Mouse (Mus musculus): Measurements from ENCODE around the gene Bad.

DNA sequence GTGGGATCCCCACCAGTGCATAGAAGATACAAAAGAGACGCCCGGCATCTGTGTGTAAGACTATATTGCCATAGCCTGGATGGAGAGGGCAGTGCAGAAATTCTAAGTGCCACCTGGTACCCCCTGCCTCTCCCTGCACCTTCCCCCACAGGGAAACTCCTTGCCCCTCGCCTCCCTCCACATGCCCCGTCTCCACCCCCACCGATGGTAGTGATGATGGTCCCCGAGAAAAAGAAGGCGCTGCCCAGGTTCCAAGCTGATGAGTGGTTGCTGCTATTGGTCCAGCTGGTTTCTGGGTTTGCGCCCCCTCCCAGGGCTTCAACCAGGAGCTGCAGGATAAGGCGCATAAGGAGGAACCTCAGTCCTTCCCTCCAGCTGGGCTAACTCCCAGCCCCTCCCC is 13.6 kb upstream of the Bad start:
- no peak for TF ChIP-seq CTCF (conservative IDR thresholded peaks at IDR 0.05; ENCODE audit: low read length)
- TF ChIP-seq NANOG (IDR thresholded peaks at IDR 0.05; ENCODE audit: borderline replicate concordance, low read length), result no peak
